Mouse (Mus musculus): Measurements from ENCODE around the gene Cox5a.
A peak's percentile ranks its signal among the peaks of the same experiment; 100 is the strongest.

The Cox5a gene

DNA sequence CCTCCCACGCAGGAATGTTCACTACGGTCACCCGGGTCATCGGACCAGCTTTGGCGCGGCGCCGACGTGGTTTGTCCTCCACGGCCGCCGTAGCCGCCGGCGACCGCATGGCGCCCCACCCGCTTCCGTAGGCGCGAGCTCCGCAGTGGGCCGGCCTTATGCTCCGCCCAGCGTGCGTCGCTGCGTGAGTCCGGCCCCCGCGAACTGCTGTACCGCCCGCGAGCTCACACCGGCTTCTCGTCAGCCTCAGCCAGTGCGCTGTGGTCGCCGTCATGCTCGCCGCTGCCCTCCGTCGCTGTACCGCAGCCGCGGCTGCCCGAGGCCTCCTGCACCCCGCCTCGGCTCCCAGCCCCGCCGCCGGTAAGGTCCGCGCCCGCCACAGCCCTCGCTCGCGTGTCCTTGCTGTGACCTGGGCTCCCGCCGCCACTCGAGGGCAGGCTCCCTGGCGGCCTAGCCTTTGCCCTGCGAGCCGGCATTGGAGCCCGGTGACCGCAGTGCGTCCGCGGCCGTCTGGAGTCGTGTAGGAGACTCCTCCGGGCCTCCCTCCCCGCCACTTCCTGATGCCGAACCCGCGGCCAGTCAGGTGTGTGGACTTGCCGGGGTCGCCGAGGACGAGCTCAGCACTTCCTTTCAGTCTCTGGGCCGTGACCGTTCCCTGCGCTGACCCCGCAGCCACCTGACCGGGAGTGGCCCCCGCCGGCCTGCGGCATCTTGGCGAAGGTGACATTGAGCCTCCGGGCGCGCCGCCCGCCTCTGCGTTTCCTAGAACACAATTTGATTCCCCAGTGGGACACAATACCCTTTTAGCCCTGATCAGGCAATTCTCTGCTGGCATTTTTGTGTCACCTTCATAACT lies at the start of gene Cox5a:
Gene Cox5a, plus strand, starts transcription at position 219 of the 856 bp plus-strand sequence.
- DNase-seq (ENCODE audit: low spot score): peak; percentile 94

GRCm38 (mm10) chr9:57485774-57486173 lies 35.3 kb upstream of the Cox5a start:
- peak; percentile 85 for DNase-seq (ENCODE audit: low spot score)

DNA sequence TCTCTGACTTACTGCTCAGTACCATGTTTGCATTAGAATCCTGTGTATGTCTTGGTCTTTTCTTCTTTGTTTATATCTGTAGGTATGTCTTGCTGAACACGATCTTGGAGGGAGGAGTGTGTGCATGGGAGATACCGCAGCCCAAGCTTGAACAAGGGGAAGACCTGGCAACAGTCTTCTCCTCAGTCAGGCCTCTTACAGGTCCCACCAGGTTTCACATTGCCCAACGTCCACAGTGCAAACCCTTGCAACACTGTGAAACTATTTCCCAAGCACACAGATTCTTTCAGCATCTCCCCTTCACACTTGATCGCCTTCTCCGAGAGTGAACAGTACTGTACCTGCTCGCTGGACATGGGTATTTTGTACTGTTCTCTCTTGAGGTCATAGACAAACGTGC lies 33.3 kb upstream of the Cox5a start:
- no peak for DNase-seq (ENCODE audit: low spot score)

GRCm38 (mm10) chr9:57493532-57493931 lies 27.5 kb upstream of the Cox5a start:
- no peak for DNase-seq (ENCODE audit: low spot score)

DNA sequence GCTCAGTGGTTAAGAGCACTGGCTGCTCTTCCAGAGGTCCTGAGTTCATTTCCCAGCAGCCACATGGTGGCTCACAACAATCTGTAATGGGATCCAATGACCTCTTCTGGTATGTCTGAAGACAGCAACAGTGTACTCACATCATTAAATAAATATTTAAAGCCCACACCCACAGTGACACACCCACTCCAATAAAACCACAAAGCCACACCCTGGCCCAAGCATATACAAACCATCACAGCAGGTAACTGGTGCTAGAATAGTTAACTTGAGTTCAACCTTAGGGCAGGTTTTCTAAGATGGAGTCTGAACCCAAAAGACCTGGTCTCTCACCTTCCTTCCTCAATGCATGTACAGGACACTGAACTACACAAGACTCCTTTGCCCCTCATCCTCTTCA lies 26.1 kb upstream of the Cox5a start:
- no peak for DNase-seq (ENCODE audit: low spot score)

GRCm38 (mm10) chr9:57497236-57497635 lies 23.8 kb upstream of the Cox5a start:
- DNase-seq (ENCODE audit: low spot score): no peak

GRCm38 (mm10) chr9:57498536-57498935 lies 22.5 kb upstream of the Cox5a start:
- DNase-seq (ENCODE audit: low spot score): no peak

DNA sequence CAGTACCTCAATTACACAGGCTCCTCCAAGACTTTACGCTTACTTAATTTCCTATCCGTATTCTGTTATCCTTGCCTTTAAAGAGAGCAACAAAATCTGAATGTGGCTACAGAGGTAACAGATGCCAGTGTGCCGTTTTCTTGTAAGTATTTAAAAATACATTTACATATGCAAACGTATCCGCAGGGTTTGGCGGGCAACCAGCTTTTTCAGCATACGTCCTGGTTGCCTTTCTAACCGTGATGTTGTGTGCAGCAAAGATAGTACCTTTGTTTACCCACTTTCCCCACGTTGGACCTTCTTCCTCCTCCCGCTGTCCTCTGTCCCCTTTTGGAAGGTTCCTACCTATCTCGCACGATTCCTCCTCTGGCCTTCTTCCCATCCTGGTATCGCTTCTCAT lies 19.6 kb upstream of the Cox5a start:
- no peak for DNase-seq (ENCODE audit: low spot score)

GRCm38 (mm10) chr9:57501861-57502260 lies 19.2 kb upstream of the Cox5a start:
- no peak for DNase-seq (ENCODE audit: low spot score)

DNA sequence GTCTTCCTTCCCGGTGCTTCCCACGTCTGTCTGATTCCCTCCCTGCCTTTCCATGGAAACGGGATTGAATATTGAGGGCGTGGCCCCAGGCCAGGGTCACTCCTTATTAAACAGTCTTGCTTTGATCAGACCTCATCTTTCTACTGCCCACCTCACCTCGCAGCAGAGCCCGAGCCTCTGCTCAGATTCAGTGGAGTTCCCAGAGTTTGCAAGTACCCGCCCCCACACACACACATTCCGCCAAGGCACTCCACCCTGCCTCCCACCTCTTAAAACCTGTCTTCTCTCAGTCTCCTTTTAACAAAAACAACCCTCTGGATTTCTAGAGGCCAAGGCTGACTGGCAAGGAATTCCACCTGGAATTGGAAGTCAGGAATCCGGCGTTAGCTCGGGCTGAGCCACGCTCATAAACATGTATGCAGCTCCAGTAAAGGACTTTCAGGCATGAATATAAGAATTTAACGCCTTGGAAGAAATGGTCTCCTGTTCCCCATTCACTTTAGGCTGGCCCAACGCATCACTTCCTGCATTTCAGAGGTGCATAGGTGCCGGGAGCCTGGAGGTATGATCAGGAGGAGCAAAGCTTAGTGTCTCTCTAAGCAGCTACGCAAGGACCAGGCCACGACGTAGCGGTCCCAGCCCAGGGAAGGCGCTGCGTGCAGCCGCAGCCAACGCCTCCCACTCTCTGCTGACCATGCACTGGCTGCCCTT lies 18.0 kb upstream of the Cox5a start:
- DNase-seq (ENCODE audit: low spot score): no peak

DNA sequence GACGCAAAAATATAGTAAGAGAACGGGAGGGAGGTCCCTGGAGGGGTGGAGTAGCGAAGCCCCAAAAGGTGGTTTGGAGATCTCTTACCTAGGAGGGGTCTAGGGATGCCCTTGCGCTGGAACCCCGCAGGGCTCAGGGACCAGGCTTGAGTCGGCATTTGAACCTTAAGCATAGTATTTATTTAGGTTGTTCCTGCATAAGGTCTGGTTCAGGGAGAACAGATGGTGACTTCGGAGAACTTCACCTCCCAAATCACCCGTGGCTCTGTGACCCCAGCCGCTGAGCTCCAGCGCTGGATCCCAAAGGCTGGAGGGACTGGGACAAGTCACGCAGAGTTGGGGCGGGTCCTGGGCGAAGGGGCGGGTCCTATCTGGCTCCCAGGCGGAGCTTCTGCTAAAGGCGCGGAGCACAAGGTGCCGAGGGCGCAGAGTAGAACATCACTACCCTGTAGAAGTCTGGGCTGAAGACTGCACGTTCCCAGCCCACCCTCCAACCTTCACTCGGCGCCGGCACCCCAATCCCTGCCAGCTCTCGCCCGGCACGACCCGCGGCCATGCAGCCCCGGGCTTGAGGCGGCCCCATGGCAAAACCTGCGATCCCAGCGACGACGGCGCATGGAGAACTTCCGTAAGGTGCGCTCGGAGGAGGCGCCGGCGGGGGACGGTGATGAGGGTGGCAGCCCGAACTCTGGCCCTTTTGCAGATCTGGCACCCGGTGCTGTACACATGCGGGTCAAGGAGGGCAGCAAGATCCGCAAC lies 17.3 kb upstream of the Cox5a start, which contains the start of gene Rpp25:
Gene Rpp25, plus strand, starts transcription at position 405 of the 759 bp plus-strand sequence.
- no peak for DNase-seq (ENCODE audit: low spot score)

DNA sequence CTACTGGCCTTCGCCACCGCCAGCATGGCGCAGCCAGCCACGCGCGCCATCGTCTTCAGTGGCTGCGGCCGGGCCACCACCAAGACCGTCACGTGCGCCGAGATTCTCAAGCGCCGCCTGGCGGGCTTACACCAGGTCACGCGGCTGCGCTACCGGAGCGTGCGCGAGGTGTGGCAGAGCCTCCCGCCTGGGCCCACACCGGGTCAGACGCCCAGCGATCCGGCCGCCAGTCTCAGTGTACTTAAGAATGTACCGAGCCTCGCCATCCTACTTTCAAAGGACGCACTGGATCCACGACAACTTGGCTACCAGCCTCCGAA lies 16.7 kb upstream of the Cox5a start:
- no peak for DNase-seq (ENCODE audit: low spot score)

DNA sequence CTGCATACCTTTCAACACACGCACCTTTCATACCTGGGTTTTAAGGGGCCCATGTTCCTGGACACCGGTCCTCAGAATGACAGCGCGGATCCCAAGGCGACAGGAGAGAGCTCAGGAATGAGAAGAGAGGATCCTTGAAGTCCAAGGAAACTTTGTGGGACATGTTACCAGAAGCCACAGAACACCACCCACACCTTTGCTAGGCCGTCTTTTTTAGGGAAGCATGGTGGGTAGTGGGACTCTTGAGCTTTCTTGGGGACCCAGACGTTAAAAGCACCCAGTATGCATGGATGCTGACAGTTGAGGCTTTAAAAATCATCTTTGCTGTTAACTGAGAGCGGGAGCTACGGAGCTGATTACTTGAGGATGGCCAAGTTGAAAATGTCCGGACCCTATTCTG lies 16.2 kb upstream of the Cox5a start:
- DNase-seq (ENCODE audit: low spot score): no peak

- peak; percentile 24 for DNase-seq (ENCODE audit: low spot score)
Observed at GRCm38 (mm10) chr9:57505700-57506099, 15.4 kb upstream of the Cox5a start.

DNA sequence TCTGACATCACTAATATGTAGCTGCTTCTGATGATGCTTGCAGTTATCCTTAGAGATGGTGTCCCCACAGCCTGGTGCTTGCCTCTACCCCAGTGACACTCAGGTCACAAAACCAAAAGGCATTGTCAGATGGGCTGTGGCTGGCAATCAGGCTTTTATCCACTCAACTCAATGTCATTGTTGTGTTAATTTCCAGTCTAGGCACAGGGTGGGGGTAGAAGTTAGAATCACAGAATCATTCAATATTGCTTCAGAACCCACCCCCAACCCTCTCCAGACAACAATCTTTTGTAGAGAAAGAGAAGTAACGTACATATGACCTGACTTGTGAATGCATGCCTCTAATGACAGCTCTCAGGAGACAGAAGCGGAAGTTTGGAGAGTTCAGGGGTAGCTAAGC lies 10.5 kb upstream of the Cox5a start:
- DNase-seq (ENCODE audit: low spot score): no peak

DNA sequence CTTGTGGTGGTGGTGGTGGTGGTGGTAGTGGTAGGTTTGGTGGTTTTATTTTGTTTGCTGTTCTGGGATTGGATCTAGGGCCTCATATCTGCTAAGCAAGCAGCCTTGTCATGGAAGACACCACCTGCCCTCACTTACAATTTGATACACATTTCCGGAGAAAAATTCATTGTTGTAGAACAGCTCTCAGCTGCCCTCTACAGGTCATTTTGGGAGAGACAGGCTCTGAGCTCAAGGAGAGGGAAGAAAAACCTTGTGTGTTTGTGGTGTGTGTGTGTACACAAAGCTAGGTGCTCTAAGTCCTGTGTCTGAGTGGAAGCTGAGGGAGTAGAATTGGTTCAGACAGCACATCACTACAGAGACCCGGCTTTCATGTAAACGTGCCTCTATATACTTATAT lies 4.0 kb upstream of the Cox5a start:
- peak; percentile 81 for DNase-seq (ENCODE audit: low spot score)

DNA sequence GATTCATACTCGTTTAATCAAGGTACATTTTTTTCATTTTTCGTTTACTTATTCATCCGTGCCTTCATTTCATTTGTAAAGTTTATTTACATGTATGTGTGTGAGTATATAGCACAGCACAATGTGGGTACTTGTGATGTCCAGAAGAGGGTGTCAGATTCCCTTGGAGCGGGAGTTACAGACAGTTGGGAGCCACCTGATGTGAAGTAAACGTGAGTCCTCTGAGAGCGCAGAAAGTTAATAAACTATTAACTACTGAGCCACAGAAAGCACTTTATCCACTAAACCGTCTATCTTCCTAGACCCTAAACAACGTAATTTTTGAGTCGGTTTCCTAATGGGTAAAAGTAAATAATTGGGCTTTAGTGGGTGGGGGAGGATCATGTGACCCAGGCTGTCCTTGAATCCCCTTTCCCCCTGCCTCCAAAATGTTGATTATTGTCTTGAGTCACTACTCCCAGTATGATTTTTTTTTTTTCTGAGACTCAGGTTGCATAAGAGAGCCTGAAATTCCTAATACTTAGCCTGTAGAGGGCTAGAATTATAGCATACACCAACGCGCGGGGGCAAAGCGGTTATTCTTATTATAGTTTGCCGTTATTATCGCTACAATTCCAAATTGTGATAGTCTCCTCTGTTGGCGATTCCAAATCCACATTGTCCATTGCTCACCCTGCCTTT lies 559 bp upstream of the Cox5a start:
- no peak for DNase-seq (ENCODE audit: low spot score)

GRCm38 (mm10) chr9:57522114-57522860 lies 1.2 kb downstream of the Cox5a start:
- DNase-seq (ENCODE audit: low spot score): no peak

DNA sequence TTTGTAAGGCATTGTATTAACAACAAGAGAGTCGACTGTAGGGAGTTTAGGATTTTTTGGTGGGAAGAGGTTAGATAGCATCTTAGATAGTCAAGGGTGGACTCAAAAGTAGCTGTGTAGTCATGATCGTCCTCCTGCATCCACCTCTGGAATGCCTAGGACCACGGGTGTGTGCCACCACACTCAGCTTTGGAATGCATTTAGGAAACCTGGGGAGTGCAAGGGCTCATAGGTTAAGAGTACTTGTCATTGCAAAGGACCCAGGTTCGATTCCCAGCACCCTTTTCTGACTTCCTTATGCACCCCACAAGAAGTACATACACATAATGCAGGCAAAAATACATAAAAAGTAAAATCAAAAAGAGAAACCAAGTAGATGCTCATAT lies 1.8 kb downstream of the Cox5a start:
- DNase-seq (ENCODE audit: low spot score): no peak

DNA sequence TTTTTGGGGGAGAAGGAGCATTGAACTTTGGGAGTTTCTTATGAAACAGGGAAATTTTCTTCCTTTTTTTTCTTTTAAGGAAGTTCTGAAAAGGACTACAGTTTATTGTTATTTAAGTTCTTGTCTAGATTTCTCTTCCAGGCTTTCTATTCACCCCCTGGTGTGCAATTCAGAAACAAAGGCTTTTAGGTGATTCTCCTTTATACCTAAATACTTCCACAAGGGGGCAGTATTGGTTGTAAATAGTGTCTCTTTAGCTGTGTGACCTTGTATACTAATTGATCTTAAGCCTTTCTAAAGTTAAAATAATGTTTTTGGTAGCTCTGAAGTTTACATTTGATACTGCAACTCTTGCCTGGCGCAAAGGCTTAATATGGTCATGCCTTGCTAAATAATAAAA lies 2.7 kb downstream of the Cox5a start:
- DNase-seq (ENCODE audit: low spot score): peak; percentile 70

DNA sequence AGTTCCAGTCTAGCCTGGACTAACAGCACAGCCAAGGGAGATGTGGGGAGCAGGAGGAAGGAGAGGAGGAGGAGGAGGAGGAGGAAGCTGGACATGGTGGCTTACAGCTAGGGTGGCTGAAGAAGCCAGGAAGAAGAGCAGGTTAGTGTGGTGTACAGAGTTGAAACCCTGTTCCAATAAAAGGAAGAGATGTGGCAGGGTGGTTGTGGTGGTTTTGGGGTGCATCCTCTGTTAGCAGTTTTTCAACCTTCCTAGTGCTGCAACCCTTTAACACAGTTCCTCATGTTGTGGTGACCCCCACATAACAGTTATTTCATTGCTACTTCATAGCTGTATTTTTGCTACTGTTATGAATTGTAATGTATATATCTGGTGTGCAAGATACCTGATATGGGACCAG lies 3.4 kb downstream of the Cox5a start:
- DNase-seq (ENCODE audit: low spot score): no peak

DNA sequence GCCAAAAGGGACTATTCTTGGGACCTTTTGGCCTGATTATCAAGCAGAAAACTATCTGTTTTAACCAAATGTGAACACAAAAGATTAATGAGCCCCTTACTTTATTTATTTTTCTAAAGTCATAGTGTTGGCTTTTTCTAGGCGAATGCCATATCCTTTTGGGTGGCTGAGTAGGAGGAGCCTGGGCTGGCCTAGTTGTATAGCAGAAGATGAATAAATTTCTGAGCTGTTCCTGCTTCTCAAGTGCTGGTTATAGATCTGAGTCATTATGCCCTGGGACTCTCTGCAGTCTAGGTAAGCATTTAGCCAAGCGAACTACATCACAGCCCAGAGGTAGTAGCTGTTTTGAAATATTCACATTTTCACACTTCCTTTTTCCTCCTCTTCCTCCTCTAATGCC lies 4.4 kb downstream of the Cox5a start:
- DNase-seq (ENCODE audit: low spot score): no peak
